Mouse (Mus musculus) adipose tissue, adult 10 weeks (tissue): Measurements from ENCODE around the gene Tead4. TPM values are rescaled to one million over a fixed set of nuclear protein-coding genes. Genes with fewer than 3 reads are reported as not detected.

Experiments
- polyA plus RNA-seq: library from polyadenylated mRNA; stranded (reverse); fragments of 350-450 nt; fragmentation: Illumina TruSeq; extraction: RNeasy Lipid Tissue Mini Kit (QIAGEN cat#74804); gene quantifications from one replicate; pipeline ENCODE4 v1.2.3, GENCODE M21; 2014; ENCODE audit warnings: low read depth, low replicate concordance

Tead4 gene
- 3.7 TPM for polyA plus RNA-seq

GRCm38 (mm10) chr6:128300134-128301001 is at the start of gene Tead4:
Gene Tead4, minus strand, starts transcription at chr6:128300823.

Other genes with a start within 250 kb of the Tead4 start
- gene Tspan9, start 157.2 kb downstream of the Tead4 start, polyA plus RNA-seq: 64.6 TPM
- 13.9 TPM for gene Tulp3, start 55.0 kb upstream of the Tead4 start, polyA plus RNA-seq
- 22.1 TPM for gene Rhno1, start 62.1 kb upstream of the Tead4 start, polyA plus RNA-seq
- 3.2 TPM for gene Foxm1, start 62.1 kb upstream of the Tead4 start, polyA plus RNA-seq
- gene Tex52, start 74.6 kb upstream of the Tead4 start, polyA plus RNA-seq: 0.34 TPM
- gene Gm44596, start 74.7 kb upstream of the Tead4 start, polyA plus RNA-seq: not detected
- gene Nrip2, start 98.5 kb upstream of the Tead4 start, polyA plus RNA-seq: 8.3 TPM
- gene Itfg2, start 124.1 kb upstream of the Tead4 start, polyA plus RNA-seq: 11.6 TPM
- 245 TPM for gene Fkbp4, start 137.9 kb upstream of the Tead4 start, polyA plus RNA-seq
- 4.3 TPM for gene Pzp, start 225.9 kb upstream of the Tead4 start, polyA plus RNA-seq